Mouse (Mus musculus): ENCODE measurements at regions not wholly inside any gene's neighbourhood (a gene's known extent, or its start where the extent isn't known, plus 50 kb on each side); places are given as distances from the start of the nearest gene placed in this dataset.

GRCm38 (mm10) chr3:70288590-70289388, 281.4 kb downstream of the Otol1 start:
- no peaks in the 10 kb centered on the region for H3K27me3 ChIP-seq (replicated peaks; ENCODE audit: insufficient read depth, low read length)
- H3K4me2 ChIP-seq (replicated peaks; ENCODE audit: low read depth, low read length): no peak overlapping the region
- H3K4me3 ChIP-seq (ENCODE audit: low read depth, low read length): no peak overlapping the region
- ATAC-seq (no peak), DNase-seq (ENCODE audit: low spot score) (no peak)
- H3K36me3 ChIP-seq (ENCODE audit: insufficient read depth, low read length): no peaks in the 10 kb centered on the region
- H3K4me1 ChIP-seq (ENCODE audit: insufficient read depth, low read depth, low read length): no peaks in the 10 kb centered on the region
- H3K27ac ChIP-seq (ENCODE audit: low read length): no peak overlapping the region
- H3K9me3 ChIP-seq (ENCODE audit: low read length): no peaks in the 10 kb centered on the region
- no peak overlapping the region for H3K9ac ChIP-seq (replicated peaks; ENCODE audit: low read depth)
- no peak for TF ChIP-seq EP300 (IDR thresholded peaks at IDR 0.05)
- TF ChIP-seq CTCF (IDR thresholded peaks at IDR 0.05): no peak
- 71% methylated on average over 7 of the region's 7 CpGs for WGBS

GRCm38 (mm10) chr3:70307556-70307955, 300.1 kb downstream of the Otol1 start:
- no peaks in the 10 kb centered on the region for H3K4me1 ChIP-seq (ENCODE audit: insufficient read depth, low read depth, low read length)
- H3K9me3 ChIP-seq (ENCODE audit: low read length): no peaks in the 10 kb centered on the region
- ATAC-seq (no peak), DNase-seq (ENCODE audit: low spot score) (no peak)
- H3K4me2 ChIP-seq (replicated peaks; ENCODE audit: low read depth, low read length): no peak overlapping the region
- no peak overlapping the region for H3K27ac ChIP-seq (ENCODE audit: low read length)
- no peak overlapping the region for H3K9ac ChIP-seq (replicated peaks; ENCODE audit: low read depth)
- H3K27me3 ChIP-seq (replicated peaks; ENCODE audit: insufficient read depth, low read length): no peaks in the 10 kb centered on the region
- H3K36me3 ChIP-seq (ENCODE audit: insufficient read depth, low read length): no peaks in the 10 kb centered on the region
- H3K4me3 ChIP-seq (ENCODE audit: low read depth, low read length): no peak overlapping the region
- TF ChIP-seq EP300 (IDR thresholded peaks at IDR 0.05): no peak
- no peak for TF ChIP-seq CTCF (IDR thresholded peaks at IDR 0.05)
- 64% methylated on average over 1 of the region's 1 CpGs for WGBS

- no peak overlapping the region for H3K4me3 ChIP-seq (ENCODE audit: low read depth, low read length)
- 66% methylated on average over 3 of the region's 3 CpGs for WGBS
Observed at GRCm38 (mm10) chr3:70308061-70308461, 300.6 kb downstream of the Otol1 start.

GRCm38 (mm10) chr3:70309304-70309703, 301.9 kb downstream of the Otol1 start:
- H3K4me3 ChIP-seq (ENCODE audit: low read depth, low read length): no peak overlapping the region
- no peaks in the 10 kb centered on the region for H3K27me3 ChIP-seq (replicated peaks; ENCODE audit: insufficient read depth, low read length)
- H3K9ac ChIP-seq (replicated peaks; ENCODE audit: low read depth): no peak overlapping the region
- 78% methylated on average over 4 of the region's 4 CpGs for WGBS
- H3K27ac ChIP-seq (ENCODE audit: low read length): no peak overlapping the region
- TF ChIP-seq CTCF (IDR thresholded peaks at IDR 0.05) (no peak), EP300 (IDR thresholded peaks at IDR 0.05) (no peak)
- no peaks in the 10 kb centered on the region for H3K9me3 ChIP-seq (ENCODE audit: low read length)
- ATAC-seq (no peak), DNase-seq (ENCODE audit: low spot score) (no peak)
- H3K4me2 ChIP-seq (replicated peaks; ENCODE audit: low read depth, low read length): no peak overlapping the region
- no peaks in the 10 kb centered on the region for H3K36me3 ChIP-seq (ENCODE audit: insufficient read depth, low read length)
- H3K4me1 ChIP-seq (ENCODE audit: insufficient read depth, low read depth, low read length): no peaks in the 10 kb centered on the region

More at GRCm38 (mm10) chr3:70308061-70308461, 300.6 kb downstream of the Otol1 start:
- no peaks in the 10 kb centered on the region for H3K36me3 ChIP-seq (ENCODE audit: insufficient read depth, low read length)
- no peak for ATAC-seq
- TF ChIP-seq CTCF (IDR thresholded peaks at IDR 0.05): no peak
- no peak for TF ChIP-seq EP300 (IDR thresholded peaks at IDR 0.05)
- no peak overlapping the region for H3K9ac ChIP-seq (replicated peaks; ENCODE audit: low read depth)
- no peaks in the 10 kb centered on the region for H3K4me1 ChIP-seq (ENCODE audit: insufficient read depth, low read depth, low read length)
- no peaks in the 10 kb centered on the region for H3K27me3 ChIP-seq (replicated peaks; ENCODE audit: insufficient read depth, low read length)
- no peak for DNase-seq (ENCODE audit: low spot score)
- no peaks in the 10 kb centered on the region for H3K9me3 ChIP-seq (ENCODE audit: low read length)
- H3K27ac ChIP-seq (ENCODE audit: low read length): no peak overlapping the region
- no peak overlapping the region for H3K4me2 ChIP-seq (replicated peaks; ENCODE audit: low read depth, low read length)

- H3K9ac ChIP-seq (replicated peaks; ENCODE audit: low read depth): no peak overlapping the region
Observed at GRCm38 (mm10) chr3:70311055-70311454, 303.6 kb downstream of the Otol1 start.

GRCm38 (mm10) chr3:70312034-70312433, 304.6 kb downstream of the Otol1 start:
- no peak for ATAC-seq
- WGBS: 67% methylated on average over 3 of the region's 3 CpGs
- DNase-seq (ENCODE audit: low spot score): no peak
- H3K4me3 ChIP-seq (ENCODE audit: low read depth, low read length): no peak overlapping the region
- H3K27ac ChIP-seq (ENCODE audit: low read length): no peak overlapping the region
- no peaks in the 10 kb centered on the region for H3K9me3 ChIP-seq (ENCODE audit: low read length)
- H3K36me3 ChIP-seq (ENCODE audit: insufficient read depth, low read length): no peaks in the 10 kb centered on the region
- no peaks in the 10 kb centered on the region for H3K4me1 ChIP-seq (ENCODE audit: insufficient read depth, low read depth, low read length)
- TF ChIP-seq CTCF (IDR thresholded peaks at IDR 0.05) (no peak), EP300 (IDR thresholded peaks at IDR 0.05) (no peak)
- no peaks in the 10 kb centered on the region for H3K27me3 ChIP-seq (replicated peaks; ENCODE audit: insufficient read depth, low read length)
- no peak overlapping the region for H3K4me2 ChIP-seq (replicated peaks; ENCODE audit: low read depth, low read length)
- no peak overlapping the region for H3K9ac ChIP-seq (replicated peaks; ENCODE audit: low read depth)

More at GRCm38 (mm10) chr3:70311055-70311454, 303.6 kb downstream of the Otol1 start:
- H3K36me3 ChIP-seq (ENCODE audit: insufficient read depth, low read length): no peaks in the 10 kb centered on the region
- H3K27me3 ChIP-seq (replicated peaks; ENCODE audit: insufficient read depth, low read length): no peaks in the 10 kb centered on the region
- no peak for TF ChIP-seq EP300 (IDR thresholded peaks at IDR 0.05)
- TF ChIP-seq CTCF (IDR thresholded peaks at IDR 0.05): no peak
- no peaks in the 10 kb centered on the region for H3K9me3 ChIP-seq (ENCODE audit: low read length)
- DNase-seq (ENCODE audit: low spot score): no peak
- no peak for ATAC-seq
- H3K4me1 ChIP-seq (ENCODE audit: insufficient read depth, low read depth, low read length): no peaks in the 10 kb centered on the region
- H3K27ac ChIP-seq (ENCODE audit: low read length): no peak overlapping the region
- H3K4me2 ChIP-seq (replicated peaks; ENCODE audit: low read depth, low read length): no peak overlapping the region
- H3K4me3 ChIP-seq (ENCODE audit: low read depth, low read length): no peak overlapping the region

All from lung, postnatal 0 days (tissue).